Mouse (Mus musculus) left cerebral cortex, adult 9 months (tissue): Measurements from ENCODE around the gene Gpc6.

Experiments used
- DNase-seq, 2 experiments: peaks; one replicate each; pipeline ENCODE4 v3.0.0; 2022; ENCODE audit warnings: low spot score in 2 of 2

Gene Gpc6

GRCm38 (mm10) chr14:117796661-117797060 lies 871.5 kb downstream of the Gpc6 start:
- no peak for DNase-seq

GRCm38 (mm10) chr14:117800399-117800798 lies 875.3 kb downstream of the Gpc6 start:
- DNase-seq = no peak

- no peak for DNase-seq
Observed at GRCm38 (mm10) chr14:117807846-117808245, 882.7 kb downstream of the Gpc6 start.

GRCm38 (mm10) chr14:117808326-117808725 lies 883.2 kb downstream of the Gpc6 start:
- DNase-seq = no peak

- DNase-seq = peak in 1 of 2 experiments; percentile 19
Observed at GRCm38 (mm10) chr14:117810321-117811270, 885.5 kb downstream of the Gpc6 start.

GRCm38 (mm10) chr14:117813473-117813872 lies 888.4 kb downstream of the Gpc6 start:
- DNase-seq = peak; percentile 48 to 57

GRCm38 (mm10) chr14:117816008-117816407 lies 890.9 kb downstream of the Gpc6 start:
- no peak for DNase-seq

- DNase-seq = no peak
Observed at GRCm38 (mm10) chr14:117816706-117817105, 891.6 kb downstream of the Gpc6 start.

- no peak for DNase-seq
Observed at GRCm38 (mm10) chr14:117817196-117817595, 892.1 kb downstream of the Gpc6 start.

- no peak for DNase-seq
Observed at GRCm38 (mm10) chr14:117824491-117824890, 899.4 kb downstream of the Gpc6 start.

- no peak for DNase-seq
Observed at GRCm38 (mm10) chr14:117826294-117827046, 901.4 kb downstream of the Gpc6 start.

GRCm38 (mm10) chr14:117831267-117831666 lies 906.2 kb downstream of the Gpc6 start:
- DNase-seq = no peak

GRCm38 (mm10) chr14:117831731-117832130 lies 906.6 kb downstream of the Gpc6 start:
- peak in 1 of 2 experiments; percentile 65 for DNase-seq

GRCm38 (mm10) chr14:117835506-117835905 lies 910.4 kb downstream of the Gpc6 start:
- no peak for DNase-seq

- DNase-seq = no peak
Observed at GRCm38 (mm10) chr14:117837021-117837420, 911.9 kb downstream of the Gpc6 start.

GRCm38 (mm10) chr14:117837715-117838114 lies 912.6 kb downstream of the Gpc6 start:
- no peak for DNase-seq

- no peak for DNase-seq
Observed at GRCm38 (mm10) chr14:117841211-117841610, 916.1 kb downstream of the Gpc6 start.

- no peak for DNase-seq
Observed at GRCm38 (mm10) chr14:117841797-117842553, 916.9 kb downstream of the Gpc6 start.

- DNase-seq = no peak
Observed at GRCm38 (mm10) chr14:117849591-117850505, 924.7 kb downstream of the Gpc6 start.

GRCm38 (mm10) chr14:117852266-117852665 lies 927.2 kb downstream of the Gpc6 start:
- no peak for DNase-seq

GRCm38 (mm10) chr14:117852842-117853241 lies 927.7 kb downstream of the Gpc6 start:
- DNase-seq = no peak
